Mouse (Mus musculus) limb, embryonic 12.5 days (tissue): ENCODE data around the gene Eif3d. TPM values are rescaled to one million over a fixed set of nuclear protein-coding genes. Genes with fewer than 3 reads are reported as not detected.

Experiments
- ATAC-seq: fragments of 200-750 bp; cut with Nextera tagmentation; 2 replicates; pipeline ENCODE4 v1.8.0; 2017; ENCODE audit warnings: low read depth, moderate TSS enrichment; ENCODE audit not compliant: insufficient number of reproducible peaks, insufficient read depth, low FRiP score, low TSS enrichment
- H3K27ac ChIP-seq: fragments of 300-500 bp; sonication (generic); 2 replicates; pipeline ENCODE4 v1.5.1; 2016; ENCODE audit warnings: mild to moderate bottlenecking, moderate library complexity
- H3K27me3 ChIP-seq: fragments of 300-500 bp; sonication (generic); 2 replicates; pipeline ENCODE4 v1.6.1; 2016; ENCODE audit warnings: mild to moderate bottlenecking, moderate library complexity
- H3K36me3 ChIP-seq: fragments of 300-500 bp; sonication (generic); 2 replicates; pipeline ENCODE4 v1.6.1; 2016; ENCODE audit warnings: mild to moderate bottlenecking, moderate library complexity
- H3K4me1 ChIP-seq: fragments of 300-500 bp; sonication (generic); replicated peaks from 2 replicates; pipeline ENCODE4 v1.6.1; 2016
- H3K4me2 ChIP-seq: fragments of 300-500 bp; sonication (generic); 2 replicates; pipeline ENCODE4 v1.6.1; 2016; ENCODE audit warnings: mild to moderate bottlenecking, moderate library complexity
- H3K4me3 ChIP-seq: fragments of 300-500 bp; sonication (generic); replicated peaks from 2 replicates; pipeline ENCODE4 v1.5.1; 2016; ENCODE audit warnings: mild to moderate bottlenecking
- H3K9ac ChIP-seq: fragments of 300-500 bp; sonication (generic); replicated peaks from 2 replicates; pipeline ENCODE4 v1.6.1; 2016; ENCODE audit warnings: mild to moderate bottlenecking, moderate library complexity
- H3K9me3 ChIP-seq: fragments of 300-500 bp; sonication (generic); 2 replicates; pipeline ENCODE4 v1.6.1; 2016; ENCODE audit warnings: mild to moderate bottlenecking, moderate library complexity
- WGBS: fragments of 180-500 bp; shearing (Covaris S2); methylation state at CpG from one replicate; pipeline ENCODE4 v1.1.7; 2016; 5-methylcytosine and 5-hydroxymethylcytosine counted together
- polyA plus RNA-seq: library from polyadenylated mRNA; unstranded; fragments of >200 nt; fragmentation: Nextera tagmentation; extraction: Ambion mirVana; gene quantifications from 2 replicates; pipeline ENCODE4 v1.2.1, GENCODE M21; 2016

Eif3d gene
- polyA plus RNA-seq, 1 experiment from 2014 or later = 224 TPM

GRCm38 (mm10) chr15:77916851-77917544 is 53.6 kb downstream of the Eif3d start:
- Histone ChIP-seq H3K4me2 (no peak overlapping the region), H3K27ac (no peak overlapping the region), H3K4me3 (no peak overlapping the region), H3K9me3 (no peaks in the 10 kb centered on the region), H3K9ac (no peak overlapping the region), H3K4me1 (peaks cover 7% of the 10 kb centered on the region), H3K27me3 (no peaks in the 10 kb centered on the region), H3K36me3 (peaks cover 75% of the 10 kb centered on the region)
- WGBS = 41% methylated on average over 8 of the region's 8 CpGs
- ATAC-seq = no peak

GRCm38 (mm10) chr15:77915287-77915686 is 55.3 kb downstream of the Eif3d start:
- Histone ChIP-seq H3K4me1 (peaks cover 14% of the 10 kb centered on the region), H3K36me3 (peaks cover 61% of the 10 kb centered on the region), H3K27me3 (no peaks in the 10 kb centered on the region), H3K4me3 (no peak overlapping the region), H3K4me2 (no peak overlapping the region), H3K9ac (no peak overlapping the region), H3K27ac (no peak overlapping the region), H3K9me3 (no peaks in the 10 kb centered on the region)
- ATAC-seq = no peak
- WGBS = 95% methylated on average over 4 of the region's 4 CpGs

DNA sequence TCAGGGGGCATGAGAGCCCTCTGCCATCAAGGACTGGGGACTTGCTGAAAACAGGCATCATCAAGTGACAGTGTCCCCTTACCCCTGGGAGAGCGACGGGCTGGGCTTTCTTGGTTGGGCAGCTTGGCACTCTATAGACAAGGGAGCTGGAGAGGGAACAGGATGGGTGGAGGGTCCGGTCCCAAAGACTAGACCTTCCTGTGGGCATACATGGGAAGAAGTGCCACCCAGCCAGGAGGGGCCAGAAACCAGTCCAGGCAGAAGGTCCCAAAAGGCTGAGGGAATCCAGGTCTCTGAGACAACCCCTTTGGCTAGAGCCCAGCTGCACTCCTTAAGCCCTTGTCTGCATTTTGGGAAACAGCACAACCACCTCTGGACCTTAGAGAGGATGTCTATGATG is 56.1 kb downstream of the Eif3d start:
- H3K4me1 ChIP-seq = peaks cover 14% of the 10 kb centered on the region

DNA sequence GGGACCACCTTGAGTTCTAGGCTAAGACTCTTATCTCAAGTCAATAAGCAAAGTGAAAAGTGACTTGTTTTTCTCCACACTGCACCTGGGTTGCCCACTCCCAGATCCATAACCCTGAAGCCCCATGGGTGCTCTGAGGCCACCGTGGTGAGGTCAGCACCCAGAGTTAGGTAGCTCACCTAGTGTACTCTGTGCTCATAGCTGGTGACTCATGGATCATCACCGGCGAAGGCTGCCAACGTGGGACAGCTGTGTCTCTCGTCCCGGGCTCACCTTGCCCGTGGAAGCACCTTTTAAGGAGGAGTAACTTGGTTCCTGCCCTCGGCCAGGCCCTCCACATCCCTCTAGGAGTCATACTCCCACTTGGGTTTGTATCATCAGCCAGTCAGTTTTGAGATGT is 57.6 kb downstream of the Eif3d start:
- ATAC-seq = no peak
- Histone ChIP-seq H3K4me1 (peaks cover 22% of the 10 kb centered on the region), H3K36me3 (peaks cover 43% of the 10 kb centered on the region), H3K9ac (no peak overlapping the region), H3K27ac (no peak overlapping the region), H3K4me2 (no peak overlapping the region), H3K27me3 (no peaks in the 10 kb centered on the region), H3K9me3 (no peaks in the 10 kb centered on the region), H3K4me3 (no peak overlapping the region)
- 87% methylated on average over 8 of the region's 8 CpGs for WGBS

More for the DNA sequence above, 56.1 kb downstream of the Eif3d start:
- 96% methylated on average over 3 of the region's 3 CpGs for WGBS
- H3K9ac ChIP-seq = no peak overlapping the region
- H3K4me3 ChIP-seq = no peak overlapping the region
- no peak overlapping the region for H3K27ac ChIP-seq
- no peaks in the 10 kb centered on the region for H3K27me3 ChIP-seq
- no peak for ATAC-seq
- H3K4me2 ChIP-seq = no peak overlapping the region
- no peaks in the 10 kb centered on the region for H3K9me3 ChIP-seq
- H3K36me3 ChIP-seq = peaks cover 57% of the 10 kb centered on the region

DNA sequence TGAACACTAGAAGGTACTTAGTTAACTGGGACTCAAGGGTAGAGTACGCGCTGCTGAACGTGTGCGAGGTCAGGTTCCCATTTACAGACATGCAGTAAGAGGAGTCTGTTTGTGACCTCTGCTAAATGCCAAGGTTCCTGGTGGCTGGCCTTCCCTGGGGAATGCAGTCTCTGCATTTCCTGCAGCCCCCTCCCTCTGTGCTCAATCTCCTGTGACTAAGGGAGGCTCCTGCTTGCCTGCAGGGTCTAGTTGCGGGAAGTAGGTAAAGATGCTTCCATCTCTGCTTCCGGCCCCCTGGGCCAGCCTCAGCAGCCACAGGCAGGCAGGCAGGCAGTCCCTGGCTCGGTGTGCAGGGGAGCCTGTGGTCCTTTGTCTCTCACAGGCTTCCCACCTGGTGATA is 58.0 kb downstream of the Eif3d start:
- Histone ChIP-seq H3K4me3 (no peak overlapping the region), H3K27ac (no peak overlapping the region), H3K36me3 (peaks cover 38% of the 10 kb centered on the region), H3K4me1 (peaks cover 27% of the 10 kb centered on the region), H3K9ac (no peak overlapping the region), H3K27me3 (no peaks in the 10 kb centered on the region), H3K4me2 (no peak overlapping the region), H3K9me3 (no peaks in the 10 kb centered on the region)
- no peak for ATAC-seq
- WGBS = 54% methylated on average over 7 of the region's 7 CpGs

GRCm38 (mm10) chr15:77912048-77912447 is 58.6 kb downstream of the Eif3d start:
- Histone ChIP-seq H3K27ac (no peak overlapping the region), H3K9me3 (no peaks in the 10 kb centered on the region), H3K27me3 (no peaks in the 10 kb centered on the region), H3K4me2 (no peak overlapping the region), H3K9ac (no peak overlapping the region), H3K36me3 (peaks cover 37% of the 10 kb centered on the region), H3K4me3 (no peak overlapping the region), H3K4me1 (peaks cover 32% of the 10 kb centered on the region)
- WGBS = 38% methylated on average over 5 of the region's 5 CpGs
- no peak for ATAC-seq

DNA sequence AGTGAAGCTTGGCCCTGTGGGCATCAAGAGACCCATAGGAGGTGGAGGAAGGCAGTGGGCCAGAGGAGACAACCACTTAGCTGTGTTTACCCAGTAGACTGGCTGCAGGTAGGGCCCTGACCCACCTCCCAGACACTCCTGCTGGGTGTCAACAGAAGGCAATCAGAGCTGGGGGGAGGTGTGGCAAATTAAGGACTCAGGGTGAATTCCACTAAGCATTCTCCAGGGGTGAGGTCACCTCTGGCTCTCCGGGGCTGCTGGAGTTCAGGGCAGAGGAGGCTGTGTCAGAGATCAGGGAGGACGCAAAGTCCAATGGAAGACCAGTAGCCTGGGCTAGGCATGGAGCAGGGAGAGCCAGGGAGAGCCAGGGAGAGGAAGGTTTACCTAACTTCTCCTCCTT is 59.5 kb downstream of the Eif3d start:
- Histone ChIP-seq H3K9me3 (no peaks in the 10 kb centered on the region), H3K9ac (no peak overlapping the region), H3K27me3 (no peaks in the 10 kb centered on the region), H3K4me2 (no peak overlapping the region), H3K36me3 (peaks cover 29% of the 10 kb centered on the region), H3K4me1 (peaks cover 41% of the 10 kb centered on the region), H3K27ac (no peak overlapping the region), H3K4me3 (no peak overlapping the region)
- WGBS = 8% methylated on average over 2 of the region's 2 CpGs
- ATAC-seq = no peak

Other genes starting within 250 kb of the Eif3d start
- gene Apol9b, start 241.8 kb downstream of the Eif3d start, polyA plus RNA-seq = not detected in 2 replicates
- gene Apol8, start 213.8 kb downstream of the Eif3d start, polyA plus RNA-seq = 0.15 and 0.23 TPM in 2 replicates
- 40.0 and 43.1 TPM in 2 replicates for gene Myh9, start 128.6 kb downstream of the Eif3d start, polyA plus RNA-seq
- 215 and 217 TPM in 2 replicates for gene Txn2, start 41.8 kb downstream of the Eif3d start, polyA plus RNA-seq
- gene Foxred2, start 14.1 kb downstream of the Eif3d start, polyA plus RNA-seq = 6.4 and 7.5 TPM in 2 replicates
- gene Cacng2, start 149.2 kb upstream of the Eif3d start, polyA plus RNA-seq = not detected in 2 replicates
- gene Ift27, start 203.3 kb upstream of the Eif3d start, polyA plus RNA-seq = 93.9 and 98.1 TPM in 2 replicates
- gene Pvalb, start 235.6 kb upstream of the Eif3d start, polyA plus RNA-seq = not detected in 2 replicates